Mouse (Mus musculus) brain, embryonic 14.5 days (tissue): Measurements from ENCODE around the gene Wnk1.

Experiments
- CTCF ChIP-seq: fragments of 200-500 bp; IDR thresholded peaks from 2 replicates; pipeline ENCODE4 v1.5.1; 2012; ENCODE audit warnings: inconsistent platforms, mild to moderate bottlenecking, moderate library complexity, borderline replicate concordance; ENCODE audit not compliant: insufficient read depth, insufficient read length; ENCODE audit errors: extremely low read depth
- POLR2A ChIP-seq: fragments of 200-500 bp; IDR thresholded peaks from 2 replicates; pipeline ENCODE4 v1.6.1; 2012; ENCODE audit warnings: mild to moderate bottlenecking, inconsistent platforms, borderline replicate concordance; ENCODE audit not compliant: poor library complexity, insufficient read depth, insufficient read length, severe bottlenecking; ENCODE audit errors: extremely low read depth

DNA sequence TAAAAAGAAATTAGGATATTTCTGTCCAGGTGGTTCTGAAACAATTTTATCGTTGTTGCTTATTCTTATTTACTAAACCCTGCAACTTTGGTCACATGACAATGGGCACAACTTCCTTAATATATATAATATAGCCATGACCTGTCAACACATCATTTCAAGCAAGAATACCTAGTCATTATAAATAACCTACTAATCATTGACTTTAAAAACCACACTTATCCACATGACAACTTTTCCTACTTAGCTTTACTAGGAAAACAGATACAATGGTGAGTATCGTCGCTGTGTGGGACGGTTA, 2.0 kb upstream of the Wnk1 start:
- TF ChIP-seq CTCF (no peak), POLR2A (no peak)
